Mouse (Mus musculus): ENCODE results near the gene Rap1b. TPM values are rescaled to one million over a fixed set of nuclear protein-coding genes. Genes with fewer than 3 reads are reported as not detected.

The Rap1b gene
- polyA plus RNA-seq, 1 experiment from 2014 or later, result 135 TPM

DNA sequence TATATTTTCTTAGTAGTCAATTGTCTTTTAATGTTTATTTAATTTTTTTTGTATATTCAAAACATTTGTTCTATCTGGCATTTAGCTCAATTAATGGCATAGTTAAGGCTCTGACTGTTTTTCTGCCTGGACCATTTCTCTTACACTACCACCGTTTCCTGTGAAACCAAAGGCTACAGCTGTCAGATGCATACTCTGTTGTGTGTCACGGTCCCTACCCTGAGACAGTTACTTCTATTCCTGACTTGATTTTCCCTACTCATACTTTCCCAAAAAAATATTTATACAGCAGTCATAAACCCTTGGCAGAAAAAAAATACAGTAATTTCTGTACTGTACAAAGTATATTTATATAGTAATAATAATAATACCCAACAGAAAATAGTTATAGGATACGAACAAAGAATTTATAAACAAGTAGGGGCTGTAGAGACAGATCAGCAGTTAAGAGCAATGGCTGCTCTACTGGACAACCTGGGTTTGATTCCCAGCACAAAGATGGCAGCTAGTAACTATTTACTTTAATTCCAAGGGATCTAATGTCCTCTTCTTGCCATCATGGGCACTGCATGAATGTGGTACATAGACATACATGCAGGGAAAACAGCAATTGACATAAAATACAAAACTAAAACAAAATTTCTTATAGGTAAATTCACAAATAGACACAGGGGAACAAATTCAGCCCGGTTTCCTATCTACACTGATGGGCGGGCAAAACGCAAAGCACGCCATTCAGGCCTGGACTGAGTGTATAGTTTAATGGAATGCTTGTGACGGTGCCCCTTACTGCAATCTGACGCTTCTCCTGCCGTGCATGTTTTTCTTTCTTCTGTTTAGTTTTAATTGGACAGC is 78.3 kb downstream of the Rap1b start:
- WGBS, result 88% methylated on average over 10 of the region's 10 CpGs
- H3K4me2 ChIP-seq (ENCODE audit: low read depth, low read length), result no peak overlapping the region
- H3K4me1 ChIP-seq (ENCODE audit: control insufficient read depth, insufficient read depth, low read length), result no peaks in the 10 kb centered on the region
- H3K27me3 ChIP-seq (ENCODE audit: control insufficient read depth, insufficient read depth, low read length), result no peaks in the 10 kb centered on the region
- H3K4me3 ChIP-seq (ENCODE audit: low read length), result no peak overlapping the region
- H3K36me3 ChIP-seq (ENCODE audit: control insufficient read depth, insufficient read depth), result peaks cover 55% of the 10 kb centered on the region
- no peak overlapping the region for H3K27ac ChIP-seq (ENCODE audit: low read length)
- no peaks in the 10 kb centered on the region for H3K9me3 ChIP-seq (replicated peaks; ENCODE audit: control insufficient read depth, low read length)
- ATAC-seq (replicated peaks; ENCODE audit: extremely low read depth, insufficient read depth, low FRiP score), result no peak
- H3K9ac ChIP-seq (ENCODE audit: low read length), result no peak overlapping the region

DNA sequence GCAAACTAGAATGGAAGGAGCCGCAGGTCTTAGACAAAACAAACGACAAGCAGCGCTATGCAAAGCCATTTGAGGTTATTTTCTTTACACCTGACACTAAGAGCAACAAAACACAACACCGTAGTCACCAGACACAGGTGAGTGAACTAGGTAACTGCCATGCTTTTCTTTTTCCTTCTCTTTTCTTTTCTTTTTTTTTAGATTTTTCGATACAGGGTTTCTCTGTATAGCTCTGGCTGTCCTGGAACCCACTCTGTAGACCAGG is 79.0 kb downstream of the Rap1b start:
- no peak for ATAC-seq (replicated peaks; ENCODE audit: extremely low read depth, insufficient read depth, low FRiP score)
- H3K9ac ChIP-seq (ENCODE audit: low read length), result no peak overlapping the region
- no peaks in the 10 kb centered on the region for H3K9me3 ChIP-seq (replicated peaks; ENCODE audit: control insufficient read depth, low read length)
- no peak overlapping the region for H3K27ac ChIP-seq (ENCODE audit: low read length)
- no peak overlapping the region for H3K4me3 ChIP-seq (ENCODE audit: low read length)
- 93% methylated on average over 5 of the region's 5 CpGs for WGBS
- H3K4me1 ChIP-seq (ENCODE audit: control insufficient read depth, insufficient read depth, low read length), result no peaks in the 10 kb centered on the region
- H3K27me3 ChIP-seq (ENCODE audit: control insufficient read depth, insufficient read depth, low read length), result no peaks in the 10 kb centered on the region
- peaks cover 51% of the 10 kb centered on the region for H3K36me3 ChIP-seq (ENCODE audit: control insufficient read depth, insufficient read depth)
- H3K4me2 ChIP-seq (ENCODE audit: low read depth, low read length), result no peak overlapping the region

DNA sequence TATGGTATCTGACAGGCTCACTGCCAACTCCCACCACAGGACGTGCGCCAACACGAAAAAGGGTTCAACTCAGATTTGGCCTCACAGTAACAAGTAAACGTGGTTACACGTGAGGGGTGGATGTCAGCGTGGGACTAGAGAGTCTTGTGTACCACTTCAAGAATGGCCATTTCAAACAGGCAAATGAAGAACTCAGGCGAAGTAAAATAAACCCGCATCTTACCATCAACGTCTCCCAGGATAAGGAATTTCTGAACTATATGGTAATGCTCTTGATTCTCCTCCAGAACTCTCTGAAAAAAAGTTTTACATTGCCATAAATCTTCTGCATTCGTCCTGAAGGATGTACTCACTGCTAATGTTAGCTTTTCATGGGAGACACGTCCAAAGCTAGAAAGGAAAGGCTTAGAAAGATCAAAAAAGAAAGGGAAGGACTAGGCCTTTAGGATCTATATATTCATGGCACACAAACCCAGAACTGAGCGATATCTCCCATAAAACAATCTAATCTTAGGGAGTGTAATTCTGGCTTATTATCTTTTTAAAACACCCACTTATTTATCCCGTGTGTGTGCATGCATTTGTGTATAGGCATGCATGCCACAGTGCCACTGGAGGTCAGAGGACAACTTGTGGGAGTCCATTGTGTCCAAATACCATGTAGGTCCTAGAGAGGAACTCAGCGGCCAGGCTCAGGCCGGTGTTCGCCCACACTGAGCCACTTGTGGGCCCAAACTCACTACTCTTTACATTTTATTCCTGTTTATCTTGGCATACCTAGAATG is 79.5 kb downstream of the Rap1b start:
- ATAC-seq (replicated peaks; ENCODE audit: extremely low read depth, insufficient read depth, low FRiP score), result no peak
- Histone ChIP-seq H3K27ac (ENCODE audit: low read length) (no peak overlapping the region), H3K4me1 (ENCODE audit: control insufficient read depth, insufficient read depth, low read length) (no peaks in the 10 kb centered on the region), H3K36me3 (ENCODE audit: control insufficient read depth, insufficient read depth) (peaks cover 51% of the 10 kb centered on the region), H3K9me3 (replicated peaks; ENCODE audit: control insufficient read depth, low read length) (no peaks in the 10 kb centered on the region), H3K4me2 (ENCODE audit: low read depth, low read length) (no peak overlapping the region), H3K4me3 (ENCODE audit: low read length) (no peak overlapping the region), H3K27me3 (ENCODE audit: control insufficient read depth, insufficient read depth, low read length) (no peaks in the 10 kb centered on the region), H3K9ac (ENCODE audit: low read length) (no peak overlapping the region)
- WGBS, result 85% methylated on average over 16 of the region's 16 CpGs

DNA sequence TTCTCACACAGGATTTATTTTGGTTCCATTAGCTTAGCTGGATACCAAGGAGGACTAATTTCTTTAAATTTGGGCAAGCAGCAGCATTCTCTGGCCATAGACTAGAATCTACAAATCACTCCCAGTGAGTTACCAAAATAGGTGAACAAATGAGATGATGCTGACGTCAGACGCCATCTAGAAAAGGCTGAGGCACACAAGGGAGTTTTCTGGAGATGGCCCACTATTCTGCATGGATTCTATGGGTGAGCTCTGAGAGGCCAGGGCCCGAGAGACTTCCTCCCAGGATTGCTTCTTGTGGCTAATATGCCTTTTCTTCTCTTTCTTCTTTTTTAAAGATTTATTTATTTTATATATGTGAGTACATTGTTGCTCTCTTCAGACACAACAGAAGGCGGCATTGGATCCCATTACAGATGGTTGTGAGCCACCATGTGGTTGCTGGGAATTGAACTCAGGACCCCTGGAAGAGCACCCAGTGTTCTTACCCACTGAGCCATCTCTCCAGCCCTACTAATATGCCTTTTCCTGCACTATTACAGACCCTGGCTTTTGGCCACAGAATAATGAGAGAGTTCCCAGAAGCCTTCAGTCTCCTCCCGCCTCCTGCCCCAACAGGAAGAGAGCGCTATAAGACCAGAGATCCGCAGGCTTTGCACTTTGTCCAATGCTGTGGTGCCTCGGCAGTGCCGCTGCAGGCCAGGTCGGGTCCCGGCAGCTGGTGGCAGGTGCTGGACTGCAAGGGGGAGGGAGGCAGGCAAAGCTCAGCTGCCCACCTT is 80.5 kb downstream of the Rap1b start:
- no peak overlapping the region for H3K4me2 ChIP-seq (ENCODE audit: low read depth, low read length)
- ATAC-seq (replicated peaks; ENCODE audit: extremely low read depth, insufficient read depth, low FRiP score), result no peak
- H3K36me3 ChIP-seq (ENCODE audit: control insufficient read depth, insufficient read depth), result peaks cover 57% of the 10 kb centered on the region
- no peak overlapping the region for H3K27ac ChIP-seq (ENCODE audit: low read length)
- 93% methylated on average over 11 of the region's 11 CpGs for WGBS
- no peaks in the 10 kb centered on the region for H3K4me1 ChIP-seq (ENCODE audit: control insufficient read depth, insufficient read depth, low read length)
- no peaks in the 10 kb centered on the region for H3K9me3 ChIP-seq (replicated peaks; ENCODE audit: control insufficient read depth, low read length)
- H3K9ac ChIP-seq (ENCODE audit: low read length), result no peak overlapping the region
- H3K27me3 ChIP-seq (ENCODE audit: control insufficient read depth, insufficient read depth, low read length), result no peaks in the 10 kb centered on the region
- no peak overlapping the region for H3K4me3 ChIP-seq (ENCODE audit: low read length)

DNA sequence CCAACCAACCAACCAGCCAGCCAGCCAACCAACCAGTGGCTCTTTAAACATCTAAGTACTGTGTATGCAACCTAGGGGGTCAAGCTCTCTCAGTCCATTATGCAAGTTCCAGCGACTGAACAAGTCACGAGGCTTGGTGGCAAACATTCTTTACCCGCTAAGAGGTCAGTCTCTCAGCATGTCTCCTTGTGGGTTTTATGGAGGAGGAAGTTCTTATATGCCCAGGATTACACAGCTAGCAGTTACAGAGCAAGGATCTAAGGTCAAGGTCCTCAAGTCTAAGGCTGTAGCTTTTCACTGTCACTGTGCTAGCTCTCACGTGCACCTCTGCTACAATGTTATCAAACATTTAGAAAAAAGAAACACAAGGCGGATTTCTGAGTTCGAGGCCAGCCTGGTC is 81.2 kb downstream of the Rap1b start:
- Histone ChIP-seq H3K36me3 (ENCODE audit: control insufficient read depth, insufficient read depth) (peaks cover 58% of the 10 kb centered on the region), H3K27me3 (ENCODE audit: control insufficient read depth, insufficient read depth, low read length) (no peaks in the 10 kb centered on the region), H3K4me2 (ENCODE audit: low read depth, low read length) (no peak overlapping the region), H3K4me1 (ENCODE audit: control insufficient read depth, insufficient read depth, low read length) (no peaks in the 10 kb centered on the region), H3K9ac (ENCODE audit: low read length) (no peak overlapping the region), H3K4me3 (ENCODE audit: low read length) (no peak overlapping the region), H3K9me3 (replicated peaks; ENCODE audit: control insufficient read depth, low read length) (no peaks in the 10 kb centered on the region), H3K27ac (ENCODE audit: low read length) (no peak overlapping the region)
- 88% methylated on average over 6 of the region's 6 CpGs for whole genome bisulfite sequencing
- ATAC-seq (replicated peaks; ENCODE audit: extremely low read depth, insufficient read depth, low FRiP score), result no peak

Other genes starting within 250 kb of the Rap1b start
- gene Cpm, start 216.5 kb downstream of the Rap1b start, polyA plus RNA-seq (2015; fragmentation: Nextera tagmentation; extraction: Ambion mirVana), result 3.7 and 8.3 TPM in 2 replicates
- 42.7 and 55.3 TPM in 2 replicates for gene Mdm2, start 135.3 kb downstream of the Rap1b start, polyA plus RNA-seq (2015; fragmentation: Nextera tagmentation; extraction: Ambion mirVana)
- 6.7 and 7.2 TPM in 2 replicates for gene Slc35e3, start 99.7 kb downstream of the Rap1b start, polyA plus RNA-seq (2015; fragmentation: Nextera tagmentation; extraction: Ambion mirVana)
- gene Nup107, start 53.3 kb downstream of the Rap1b start, polyA plus RNA-seq (2015; fragmentation: Nextera tagmentation; extraction: Ambion mirVana), result 39.0 and 55.1 TPM in 2 replicates